In the genomic region with DNA sequence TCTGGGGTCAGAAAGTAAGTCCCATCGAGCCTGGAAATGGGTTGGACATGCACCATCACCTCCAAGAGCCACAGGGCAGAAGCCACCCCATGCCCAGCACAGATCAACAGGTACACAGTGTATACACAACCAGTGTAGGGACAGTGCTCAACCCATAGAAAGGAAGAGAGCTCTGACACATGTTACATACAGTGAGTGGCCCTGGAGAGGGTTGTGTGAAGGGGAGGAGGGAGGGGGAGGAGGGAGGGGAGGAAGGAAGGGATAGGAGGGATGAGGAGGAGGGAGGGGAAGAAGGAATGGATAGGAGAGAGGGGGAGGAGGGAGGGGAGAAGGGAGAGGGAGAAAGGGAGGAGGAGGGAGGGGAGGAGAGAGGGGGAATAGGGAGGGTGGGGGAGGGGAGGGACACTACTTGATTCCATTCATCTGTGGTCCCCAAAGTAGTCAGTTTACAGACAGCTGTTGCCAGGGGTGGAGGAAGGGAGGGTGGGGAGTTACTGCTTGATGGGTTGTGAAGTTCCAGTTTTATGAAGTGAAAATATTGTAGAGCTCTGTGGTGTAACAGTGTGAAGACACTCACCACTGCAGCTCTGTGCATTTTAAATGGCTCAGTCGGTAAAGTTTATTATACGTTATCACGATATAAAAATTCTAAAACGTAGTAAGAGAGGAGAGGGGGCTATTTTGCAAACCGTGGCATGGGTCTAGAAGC, we compare ENCODE assay signal across 11 mouse cellular contexts. TPM values are rescaled to one million over a fixed set of nuclear protein-coding genes. Genes with fewer than 3 reads are reported as not detected.
DNase-seq lines count a peak whose midpoint lies in the region; ATAC-seq and TF ChIP-seq lines count a peak whose summit lies in the region.
"Had no signal": no experiment of that assay in that cellular context is flagged by ENCODE, and none has a peak within 500 bp of the region (broad histone marks: within the 10 kb centered on the region; RNA-seq: fewer than 3 reads in every experiment).

No protein-coding gene starts in this region.

- H3K9me3 ChIP-seq in forebrain, embryonic 10.5 days, result no peaks in the 10 kb centered on the region
- no peaks in the 10 kb centered on the region for H3K9me3 ChIP-seq in forebrain, postnatal 0 days (ENCODE audit: low read length)
- H3K9me3 ChIP-seq in CH12.LX (replicated peaks; ENCODE audit: low read length), result no peaks in the 10 kb centered on the region
- H3K9me3 ChIP-seq in hindbrain, embryonic 12.5 days (replicated peaks), result no peaks in the 10 kb centered on the region
- H3K9me3 ChIP-seq in midbrain, embryonic 15.5 days, result no peaks in the 10 kb centered on the region
- H3K9me3 ChIP-seq: heart, embryonic 12.5 days; intestine, embryonic 15.5 days had no signal

- intact Hi-C loops in heart, postnatal 10 days (cut with DNase I), result no loop called here

- no peak for TF ChIP-seq CTCF in forebrain, postnatal 0 days (IDR thresholded peaks at IDR 0.05; ENCODE audit: low read depth)
- no peak for TF ChIP-seq CTCF in CH12.LX (conservative IDR thresholded peaks at IDR 0.05 in 1 of 2, IDR thresholded peaks at IDR 0.05 in 1 of 2; ENCODE audit: low read depth in 2 of 2, low read length in 2 of 2)

- 68% methylated on average over 6 of the region's 6 CpGs for WGBS in forebrain, embryonic 10.5 days
- 60% methylated on average over 6 of the region's 6 CpGs for WGBS in forebrain, postnatal 0 days
- 52% methylated on average over 6 of the region's 6 CpGs for WGBS in hindbrain, embryonic 12.5 days
- WGBS in midbrain, embryonic 15.5 days, result 47% methylated on average over 6 of the region's 6 CpGs

- TF ChIP-seq POLR2A in CH12.LX (IDR thresholded peaks at IDR 0.05; ENCODE audit: low read depth, low read length), result no peak

- peaks cover 78% of the 10 kb centered on the region for H3K4me1 ChIP-seq in forebrain, embryonic 10.5 days
- H3K4me1 ChIP-seq in forebrain, postnatal 0 days (ENCODE audit: insufficient read depth), result peaks cover 26% of the 10 kb centered on the region
- H3K4me1 ChIP-seq in CH12.LX (ENCODE audit: control insufficient read depth in 1 of 2, insufficient read depth in 2 of 2), result peaks cover 3 to 15% of the 10 kb centered on the region in 2 experiments
- H3K4me1 ChIP-seq in hindbrain, embryonic 12.5 days, result peaks cover 71% of the 10 kb centered on the region
- peaks cover 51% of the 10 kb centered on the region for H3K4me1 ChIP-seq in midbrain, embryonic 15.5 days

- no peak overlapping the region for H3K4me2 ChIP-seq in forebrain, postnatal 0 days (ENCODE audit: low read depth)
- H3K4me2 ChIP-seq in CH12.LX (ENCODE audit: insufficient read depth, low read depth, poor library complexity, severe bottlenecking), result no peak overlapping the region
- no peak overlapping the region for H3K4me2 ChIP-seq in hindbrain, embryonic 12.5 days (replicated peaks)
- no peak overlapping the region for H3K4me2 ChIP-seq in midbrain, embryonic 15.5 days
- H3K4me2 ChIP-seq: heart, embryonic 12.5 days; intestine, embryonic 15.5 days had no signal

- DNase-seq in forebrain, embryonic 10.5 days (ENCODE audit: extremely low spot score, low spot score), result no peak
- no peak for DNase-seq in forebrain, postnatal 0 days
- DNase-seq in CH12.LX (ENCODE audit: extremely low read depth), result no peak
- no peak for DNase-seq in thymus, postnatal 36 days
- no peak for DNase-seq in layer of hippocampus, postnatal 36 days
- DNase-seq in heart, postnatal 10 days, result no peak

- H3K9ac ChIP-seq in forebrain, postnatal 0 days, result no peak overlapping the region
- no peak overlapping the region for H3K9ac ChIP-seq in CH12.LX (ENCODE audit: insufficient read depth, low read depth)
- no peak overlapping the region for H3K9ac ChIP-seq in hindbrain, embryonic 12.5 days
- H3K9ac ChIP-seq in midbrain, embryonic 15.5 days, result no peak overlapping the region
- H3K9ac ChIP-seq: heart, embryonic 12.5 days; intestine, embryonic 15.5 days; liver, embryonic 14.5 days had no signal

- in situ Hi-C loops in CH12.LX (cut with MboI; ENCODE audit: low pct_ligation_motif_present, low pct_unique_long_range_greater_than_20kb, low sequenced_read_pairs), result no loop called here

- H3K27me3 ChIP-seq in forebrain, embryonic 10.5 days (ENCODE audit: poor library complexity, severe bottlenecking), result peaks cover 64% of the 10 kb centered on the region
- H3K27me3 ChIP-seq in forebrain, postnatal 0 days (ENCODE audit: insufficient read depth, low read length), result no peaks in the 10 kb centered on the region
- H3K27me3 ChIP-seq in CH12.LX (replicated peaks), result peaks cover 35% of the 10 kb centered on the region
- peaks cover 42% of the 10 kb centered on the region for H3K27me3 ChIP-seq in hindbrain, embryonic 12.5 days
- H3K27me3 ChIP-seq in midbrain, embryonic 15.5 days (replicated peaks), result no peaks in the 10 kb centered on the region
- H3K27me3 ChIP-seq: intestine, embryonic 15.5 days had no signal

- dilution Hi-C loops in CH12.LX (cut with MboI; ENCODE audit: extremely low pct_ligation_motif_present, extremely low pct_unique_long_range_greater_than_20kb, low sequenced_read_pairs), result no loop called here

- no peaks in the 10 kb centered on the region for H3K79me2 ChIP-seq in CH12.LX (replicated peaks; ENCODE audit: control insufficient read depth, extremely low read depth, insufficient read depth, poor library complexity, severe bottlenecking)

- no peak for TF ChIP-seq EP300 in CH12.LX (IDR thresholded peaks at IDR 0.05; ENCODE audit: low read length)

- TF ChIP-seq RAD21 in CH12.LX (IDR thresholded peaks at IDR 0.05; ENCODE audit: low read depth, low read length), result no peak

- no peaks in the 10 kb centered on the region for H3K36me3 ChIP-seq in forebrain, embryonic 10.5 days (replicated peaks)
- no peaks in the 10 kb centered on the region for H3K36me3 ChIP-seq in forebrain, postnatal 0 days (ENCODE audit: insufficient read depth)
- no peaks in the 10 kb centered on the region for H3K36me3 ChIP-seq in CH12.LX (replicated peaks in 1 of 2; ENCODE audit: control insufficient read depth in 1 of 2, insufficient read depth in 1 of 2, low read length in 1 of 2)
- no peaks in the 10 kb centered on the region for H3K36me3 ChIP-seq in hindbrain, embryonic 12.5 days
- H3K36me3 ChIP-seq in midbrain, embryonic 15.5 days (replicated peaks), result no peaks in the 10 kb centered on the region
- H3K36me3 ChIP-seq: heart, embryonic 12.5 days; intestine, embryonic 15.5 days had no signal

- peak overlapping the region; percentile 81 for H3K27ac ChIP-seq in forebrain, embryonic 10.5 days
- H3K27ac ChIP-seq in forebrain, postnatal 0 days (ENCODE audit: low read depth, low read length), result no peak overlapping the region
- H3K27ac ChIP-seq in CH12.LX (ENCODE audit: insufficient read depth, low read depth), result no peak overlapping the region
- H3K27ac ChIP-seq in hindbrain, embryonic 12.5 days, result peak overlapping the region; percentile 58
- H3K27ac ChIP-seq in midbrain, embryonic 15.5 days, result peak overlapping the region; percentile 46; the same call in 1 of the 2 replicates
- H3K27ac ChIP-seq: intestine, embryonic 15.5 days; liver, embryonic 14.5 days had no signal

- H3K4me3 ChIP-seq in forebrain, embryonic 10.5 days, result no peak overlapping the region
- H3K4me3 ChIP-seq in forebrain, postnatal 0 days (ENCODE audit: low read depth, low read length), result no peak overlapping the region
- H3K4me3 ChIP-seq in CH12.LX (replicated peaks in 1 of 3; ENCODE audit: low read depth in 2 of 3, low read length in 2 of 3, poor library complexity in 1 of 3), result no peak overlapping the region
- no peak overlapping the region for H3K4me3 ChIP-seq in hindbrain, embryonic 12.5 days
- no peak overlapping the region for H3K4me3 ChIP-seq in midbrain, embryonic 15.5 days
- H3K4me3 ChIP-seq: heart, embryonic 12.5 days; intestine, embryonic 15.5 days had no signal

- ATAC-seq in forebrain, postnatal 0 days, result no peak
- ATAC-seq in hindbrain, embryonic 12.5 days (ENCODE audit: low FRiP score), result peak; percentile 48
- no peak for ATAC-seq in midbrain, embryonic 15.5 days (replicated peaks)

TF ChIP-seq in CH12.LX, 34 proteins besides CTCF, POLR2A, EP300 and RAD21:
- TF ChIP-seq TBP (conservative IDR thresholded peaks at IDR 0.05; ENCODE audit: low read depth, low read length) (peak; percentile 59; the same call in 1 of the 2 replicates), MEF2A (IDR thresholded peaks at IDR 0.05; ENCODE audit: borderline replicate concordance, low read depth, low read length) (no peak)

RNA-seq across cellular contexts. Expression of gene Slit1, which starts 45.5 kb away (rescaled TPM):
- polyA plus RNA-seq in forebrain, embryonic 10.5 days (2016; fragmentation: Nextera tagmentation; extraction: Ambion mirVana), result 0.73 and 1.4 TPM in 2 replicates
- 37.2 and 61.8 TPM in 2 replicates for total RNA-seq in forebrain, postnatal 0 days (2014; rRNA removed)
- polyA plus RNA-seq in forebrain, postnatal 0 days (2015; fragmentation: Nextera tagmentation; extraction: Ambion mirVana), result 8.7 and 13.4 TPM in 2 replicates
- total RNA-seq in CH12.LX (2012; rRNA removed) (0.21 and 0.30 TPM in 2 replicates), CH12.LX (2014; rRNA removed) (0.05 TPM in 1 of 2 replicates, not detected in the other)
- 0.16 TPM in 1 of 2 replicates, not detected in the other for polyA plus RNA-seq in CH12.LX (2012; ENCODE audit: insufficient read length, low read depth)
- 28.9 and 31.9 TPM in 2 replicates for polyA plus RNA-seq in hindbrain, embryonic 12.5 days (2016; fragmentation: Nextera tagmentation; extraction: Ambion mirVana)
- 23.9 and 26.7 TPM in 2 replicates for polyA plus RNA-seq in midbrain, embryonic 15.5 days (2015; fragmentation: Nextera tagmentation; extraction: Ambion mirVana)
- total RNA-seq in layer of hippocampus, postnatal 36 days (2021), result 100 to 1,000 TPM; 212 to 242 TPM
- under 1 TPM; 0.05 to 0.40 TPM for total RNA-seq in heart, postnatal 10 days (2021)

Comparison
In these comparisons a context has a peak if more than half of its experiments do, and no peak if none do; other contexts are left out.
1. H3K27ac ChIP-seq: peak in forebrain, embryonic 10.5 days (single experiment), hindbrain, embryonic 12.5 days (single experiment) and midbrain, embryonic 15.5 days (single experiment); none in forebrain, postnatal 0 days (single experiment) and CH12.LX (single experiment).